Mouse (Mus musculus) retina, embryonic 14.5 days (tissue): ENCODE measurements at regions not wholly inside any gene's neighbourhood (a gene's known extent, or its start where the extent isn't known, plus 50 kb on each side); places are given as distances from the start of the nearest gene placed in this dataset.
"Not testable (repeated sequence)": the region's sequence is repeated elsewhere in the genome, so short reads cannot be mapped to it uniquely, and the experiment has no call there.

Experiments
- DNase-seq: peaks from one replicate; pipeline ENCODE4 v3.0.0-alpha.2; 2015; ENCODE audit warnings: low spot score

DNA sequence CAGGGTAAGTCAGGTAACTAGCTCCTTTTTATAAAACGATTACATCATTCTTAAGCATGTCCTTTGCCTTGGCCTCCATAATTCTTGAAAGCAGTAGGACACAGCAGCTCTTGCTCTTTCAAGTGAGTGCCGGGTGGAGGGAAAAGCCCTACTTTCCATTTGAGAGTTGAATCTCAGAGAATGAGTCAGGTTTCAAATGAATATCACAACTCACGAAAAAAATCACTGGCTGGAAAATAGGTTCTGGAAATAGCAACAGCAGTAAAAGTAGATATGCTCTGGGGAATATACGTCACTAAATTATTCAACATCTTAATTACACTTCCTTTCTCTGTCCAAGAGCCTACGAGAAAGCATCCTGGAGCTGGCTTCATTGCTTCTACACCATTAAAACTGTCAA is 250.5 kb downstream of the Kcnc2 start:
- DNase-seq: peak; percentile 45

DNA sequence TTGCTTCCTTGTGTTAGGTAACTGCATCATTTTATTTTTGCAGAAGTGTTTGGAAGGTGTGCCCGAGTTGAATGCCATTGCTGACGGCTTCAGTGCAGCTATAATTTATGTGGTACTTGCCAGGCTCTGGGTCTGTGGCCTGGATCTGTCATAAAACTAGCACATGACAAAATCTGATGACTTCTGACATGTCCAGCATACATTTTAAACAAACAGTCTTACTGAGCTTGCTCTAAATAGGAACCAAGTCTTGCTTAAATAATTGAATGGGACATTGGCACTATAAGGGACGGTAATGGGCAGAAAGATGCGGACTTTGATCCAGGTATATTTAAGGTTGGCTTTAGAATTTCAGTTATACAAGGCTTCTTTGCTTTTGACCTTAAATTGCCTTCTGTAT is 272.1 kb downstream of the Kcnc2 start:
- DNase-seq: peak; percentile 50

- DNase-seq: no peak
These were observed 301.0 kb downstream of the Kcnc2 start for GRCm38 (mm10) chr10:112571772-112572551.

DNA sequence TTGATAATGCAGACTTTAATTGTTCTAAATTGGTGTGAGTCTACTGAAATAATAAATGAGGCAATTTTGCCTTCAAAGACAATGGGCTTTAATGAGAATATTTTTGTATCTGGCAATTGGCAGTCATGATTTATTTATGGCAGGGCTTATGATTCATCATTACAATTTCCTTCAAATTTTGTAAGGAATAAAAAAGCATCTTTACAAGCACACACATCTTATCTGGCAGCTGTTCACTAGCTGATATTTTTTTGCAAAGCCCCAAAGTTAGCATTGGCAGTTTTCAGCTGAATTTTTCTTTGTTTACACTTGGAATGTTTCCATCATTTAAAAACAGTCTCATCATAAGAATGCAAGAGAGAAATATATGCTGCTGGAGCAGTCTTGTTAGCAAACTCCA is 301.6 kb downstream of the Kcnc2 start:
- DNase-seq: no peak

- no peak for DNase-seq
These were observed 314.0 kb downstream of the Kcnc2 start for GRCm38 (mm10) chr10:112584939-112585338.

- no peak for DNase-seq
These were observed 323.4 kb downstream of the Kcnc2 start for GRCm38 (mm10) chr10:112594327-112594726.

DNA sequence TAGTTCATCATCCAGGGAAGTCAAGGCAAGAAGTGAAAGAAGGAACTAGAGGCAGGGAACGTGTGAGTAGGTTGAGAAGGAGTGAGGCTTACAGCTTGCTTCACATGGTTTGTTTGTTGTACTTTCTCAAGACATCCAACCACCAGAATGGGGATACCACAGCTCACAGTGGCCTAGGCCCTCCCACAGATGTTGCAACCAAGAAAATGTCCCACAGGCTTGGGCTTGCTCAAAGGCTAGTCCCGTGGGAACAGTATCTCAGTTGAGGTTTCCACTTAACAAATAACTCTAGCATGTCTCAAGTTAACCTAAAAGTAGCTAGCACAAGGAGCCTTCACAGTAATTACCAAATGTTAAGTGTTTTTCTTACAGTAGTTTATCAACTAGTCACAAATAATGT is 323.2 kb downstream of the Atxn7l3b start:
- no peak for DNase-seq

GRCm38 (mm10) chr10:112607642-112608041 is 321.2 kb downstream of the Atxn7l3b start:
- DNase-seq: no peak

GRCm38 (mm10) chr10:112611711-112612110 is 317.1 kb downstream of the Atxn7l3b start:
- no peak for DNase-seq

GRCm38 (mm10) chr10:112613751-112614150 is 315.1 kb downstream of the Atxn7l3b start:
- no peak for DNase-seq

- no peak for DNase-seq
These were observed 314.6 kb downstream of the Atxn7l3b start for GRCm38 (mm10) chr10:112614226-112614625.

GRCm38 (mm10) chr10:112619740-112620139 is 309.1 kb downstream of the Atxn7l3b start:
- DNase-seq: no peak

DNA sequence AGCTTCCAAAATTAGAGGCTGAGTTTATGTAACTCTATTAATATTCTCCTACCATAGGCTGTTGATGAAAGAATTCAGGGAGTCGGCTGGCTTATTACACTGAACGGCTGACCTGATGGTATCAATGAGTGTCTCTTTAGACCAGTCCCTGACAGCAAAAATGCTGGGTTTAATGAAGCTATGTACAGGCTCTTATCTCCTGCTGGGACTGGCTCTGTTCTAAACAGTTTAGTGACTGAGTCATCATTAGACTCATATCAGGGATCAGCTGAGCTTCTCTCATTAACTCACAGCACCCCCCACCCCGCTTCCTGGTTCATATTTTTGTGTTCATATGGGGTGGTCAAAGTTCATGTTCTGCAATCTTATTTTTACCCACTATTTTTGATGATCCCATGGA is 299.0 kb downstream of the Atxn7l3b start:
- DNase-seq: peak; percentile 35

DNA sequence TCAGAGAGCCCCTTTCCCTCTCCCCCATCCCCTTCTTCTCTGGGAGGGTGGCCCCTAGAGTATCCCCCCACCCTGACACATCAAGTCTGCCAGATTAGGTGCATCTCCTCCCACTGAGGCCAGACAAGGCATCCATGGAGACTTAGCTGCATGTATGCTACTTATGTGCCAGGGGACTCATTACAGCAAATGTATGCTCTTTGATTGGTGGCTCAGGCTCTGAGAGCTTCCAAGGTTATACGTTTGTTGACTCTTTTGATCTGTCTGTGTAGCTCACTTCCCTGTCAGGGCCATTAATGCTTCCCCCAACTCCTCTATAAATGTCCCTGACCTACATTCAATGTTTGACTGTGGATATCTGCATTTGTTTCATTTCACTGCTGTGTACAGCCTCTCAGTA is 293.6 kb downstream of the Atxn7l3b start:
- no peak for DNase-seq

- no peak for DNase-seq
These were observed 292.2 kb downstream of the Atxn7l3b start for GRCm38 (mm10) chr10:112636574-112636973.

DNA sequence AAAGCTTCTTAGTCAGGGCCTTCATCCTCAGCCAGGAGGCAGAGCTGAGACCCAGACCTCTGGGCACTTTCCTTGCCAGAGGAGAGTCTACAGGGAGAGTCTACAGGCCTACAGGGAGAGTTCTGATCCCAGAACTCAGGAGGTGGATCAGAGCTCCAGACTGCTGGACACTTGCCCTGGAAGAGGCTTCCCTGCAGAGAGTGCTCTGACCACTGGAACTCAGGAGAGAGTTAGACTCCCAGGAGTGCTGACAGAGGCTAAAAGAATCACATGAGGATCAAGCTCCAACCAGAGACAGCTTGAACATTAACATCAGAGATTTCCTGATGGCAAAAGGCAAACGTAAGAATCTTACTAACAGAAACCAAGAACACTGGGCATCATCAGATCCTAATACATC is 288.2 kb downstream of the Atxn7l3b start:
- not testable (repeated sequence) for DNase-seq

GRCm38 (mm10) chr10:112648986-112649385 is 279.8 kb downstream of the Atxn7l3b start:
- DNase-seq: no peak
